Mouse (Mus musculus) macrophage (primary cell): ENCODE data around the gene Prg3. TPM values are rescaled to one million over a fixed set of nuclear protein-coding genes. Genes with fewer than 3 reads are reported as not detected.
A peak's percentile ranks its signal among the peaks of the same experiment; 100 is the strongest.

Experiments
- H3K27ac ChIP-seq: fragments of 350-480 bp; formaldehyde crosslinking; 2 replicates; pipeline ENCODE4 v1.9.0; 2021
- H3K36me3 ChIP-seq: fragments of 350-480 bp; formaldehyde crosslinking; 2 replicates; pipeline ENCODE4 v1.9.0; 2021; ENCODE audit errors: inconsistent target
- H3K4me3 ChIP-seq: fragments of 350-480 bp; formaldehyde crosslinking; 2 replicates; pipeline ENCODE4 v1.9.0; 2021; ENCODE audit errors: inconsistent target
- H3K79me2 ChIP-seq: fragments of 350-480 bp; formaldehyde crosslinking; 2 replicates; pipeline ENCODE4 v1.9.0; 2021; ENCODE audit errors: inconsistent target
- WGBS: methylation state at CpG from one replicate; pipeline ENCODE4 v1.1.7; 2026; ENCODE audit warnings: inconsistent platforms; ENCODE audit not compliant: missing documents; 5-methylcytosine and 5-hydroxymethylcytosine counted together
- polyA plus RNA-seq: library from polyadenylated mRNA; stranded (reverse); fragments of 250-400 nt; gene quantifications from 3 replicates; pipeline ENCODE4 v1.2.4, GENCODE M21; 2018; ENCODE audit warnings: inconsistent platforms

Prg3 gene
- polyA plus RNA-seq, 1 experiment from 2014 or later = not detected

- Histone ChIP-seq H3K4me3 (peak within 1 kb of the TSS; percentile 99), H3K79me2 (peaks cover 23% of the 10 kb centered on the region), H3K36me3 (peaks cover 31% of the 10 kb centered on the region), H3K27ac (peak within 1 kb of the TSS; percentile 83)
- WGBS = 1% methylated on average over 66 of the region's 66 CpGs
Measured at GRCm38 (mm10) chr2:85037047-85038026, 49.3 kb downstream of the Prg3 start, which contains the start of the genes Ssrp1 and P2rx3. Gene Ssrp1 (plus strand): TSS chr2:85037234. Gene P2rx3 (minus strand): TSS chr2:85037462.

DNA sequence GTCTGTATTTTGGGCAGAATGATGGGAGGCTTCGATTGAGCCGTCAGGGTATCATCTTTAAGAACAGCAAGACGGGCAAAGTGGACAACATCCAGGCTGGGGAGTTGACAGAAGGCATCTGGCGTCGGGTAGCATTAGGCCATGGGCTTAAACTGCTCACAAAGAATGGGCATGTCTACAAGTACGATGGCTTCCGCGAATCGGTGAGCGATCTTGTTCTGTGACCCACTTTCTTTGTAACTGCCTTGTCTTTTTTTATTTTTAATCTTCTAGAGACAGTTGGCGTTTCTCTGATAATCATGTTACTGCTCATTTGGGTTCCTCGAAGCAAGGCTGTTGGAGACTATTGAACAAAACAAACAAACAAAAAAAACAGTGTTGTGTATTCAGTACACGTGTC, 50.3 kb downstream of the Prg3 start:
- H3K4me3 ChIP-seq = peak overlapping the region; percentile 99
- no peak overlapping the region for H3K27ac ChIP-seq
- WGBS = 90% methylated on average over 13 of the region's 13 CpGs
- H3K79me2 ChIP-seq = peaks cover 23% of the 10 kb centered on the region
- peaks cover 41% of the 10 kb centered on the region for H3K36me3 ChIP-seq

Other genes with a start within 250 kb of the Prg3 start
- not detected in 3 replicates for gene Gm19426, start 244.6 kb upstream of the Prg3 start, polyA plus RNA-seq
- 0.07 TPM in 1 of 3 replicates, not detected in the others for gene Serping1, start 212.8 kb upstream of the Prg3 start, polyA plus RNA-seq
- gene Ube2l6, start 189.4 kb upstream of the Prg3 start, polyA plus RNA-seq = 74.5 to 138 TPM (median 98.4 TPM) in 3 replicates
- not detected in 3 replicates for gene Smtnl1, start 165.6 kb upstream of the Prg3 start, polyA plus RNA-seq
- 22.0 to 55.9 TPM (median 31.3 TPM) in 3 replicates for gene Timm10, start 161.2 kb upstream of the Prg3 start, polyA plus RNA-seq
- gene Slc43a1, start 149.4 kb upstream of the Prg3 start, polyA plus RNA-seq = 0.10 to 0.20 TPM in 2 of 3 replicates, not detected in the other
- not detected in 3 replicates for gene Rtn4rl2, start 101.5 kb upstream of the Prg3 start, polyA plus RNA-seq
- gene Slc43a3, start 51.6 kb upstream of the Prg3 start, polyA plus RNA-seq = 7.1 to 26.9 TPM (median 13.4 TPM) in 3 replicates
- gene Prg2, start 7.8 kb upstream of the Prg3 start, polyA plus RNA-seq = 1.7 TPM in 1 of 3 replicates, not detected in the others
- gene Ssrp1, start 49.0 kb downstream of the Prg3 start, polyA plus RNA-seq = 68.2 to 116 TPM (median 106 TPM) in 3 replicates
- gene P2rx3, start 49.2 kb downstream of the Prg3 start, polyA plus RNA-seq = not detected in 3 replicates
- 6.1 to 6.8 TPM (median 6.4 TPM) in 3 replicates for gene Tnks1bp1, start 59.8 kb downstream of the Prg3 start, polyA plus RNA-seq
- 0.07 TPM in 1 of 3 replicates, not detected in the others for gene Aplnr, start 148.0 kb downstream of the Prg3 start, polyA plus RNA-seq
- not detected in 3 replicates for gene Lrrc55, start 209.0 kb downstream of the Prg3 start, polyA plus RNA-seq